Mouse (Mus musculus) ZHBTc4 (cell line): ENCODE data around the gene Ehd2.

Experiments used
- DNase-seq: peaks from one replicate; pipeline ENCODE4 v3.0.0-alpha.2; 2011; ENCODE audit warnings: low read depth, low spot score

Ehd2 gene

DNA sequence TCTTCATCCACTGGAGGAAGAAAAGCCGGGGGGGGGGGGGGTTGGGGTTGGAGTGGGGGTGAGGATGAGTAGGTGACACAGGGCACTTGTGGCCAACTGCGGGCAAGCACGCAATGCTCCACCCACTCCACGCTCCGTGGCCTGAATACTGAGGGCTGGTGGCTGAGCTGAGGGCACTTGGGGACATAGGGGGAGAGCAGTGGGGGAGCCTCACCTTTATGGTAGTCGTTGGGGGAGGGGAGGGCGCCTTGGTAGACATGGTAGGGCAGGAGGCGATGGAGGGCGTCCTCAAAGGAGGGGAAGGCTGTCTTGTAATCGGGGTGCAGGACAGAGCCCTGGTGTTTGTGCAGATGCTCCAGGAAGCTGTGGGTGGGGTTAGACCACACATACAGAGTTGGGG lies 8.1 kb upstream of the Ehd2 start:
- no peak for DNase-seq

DNA sequence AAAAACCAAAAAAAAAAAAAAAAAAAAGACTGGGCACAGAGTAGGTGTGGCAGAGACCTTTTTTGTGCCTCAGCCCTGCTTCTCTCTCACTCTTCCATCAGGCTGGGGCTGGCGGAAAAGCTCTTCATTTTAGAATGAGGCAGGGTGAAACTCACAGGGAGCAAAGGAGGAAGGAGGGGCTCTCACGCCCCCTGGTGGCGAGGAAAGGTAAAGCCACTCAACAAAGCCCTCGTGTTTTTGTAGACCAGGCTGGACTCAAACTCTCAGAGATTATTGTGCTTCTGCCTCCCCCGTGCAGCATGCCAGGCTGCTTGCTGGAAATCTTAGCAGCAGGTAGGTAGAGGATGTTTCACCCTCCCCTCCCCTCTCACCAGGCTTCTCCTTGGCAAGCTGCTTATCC lies 7.3 kb upstream of the Ehd2 start:
- DNase-seq: peak; percentile 82

DNA sequence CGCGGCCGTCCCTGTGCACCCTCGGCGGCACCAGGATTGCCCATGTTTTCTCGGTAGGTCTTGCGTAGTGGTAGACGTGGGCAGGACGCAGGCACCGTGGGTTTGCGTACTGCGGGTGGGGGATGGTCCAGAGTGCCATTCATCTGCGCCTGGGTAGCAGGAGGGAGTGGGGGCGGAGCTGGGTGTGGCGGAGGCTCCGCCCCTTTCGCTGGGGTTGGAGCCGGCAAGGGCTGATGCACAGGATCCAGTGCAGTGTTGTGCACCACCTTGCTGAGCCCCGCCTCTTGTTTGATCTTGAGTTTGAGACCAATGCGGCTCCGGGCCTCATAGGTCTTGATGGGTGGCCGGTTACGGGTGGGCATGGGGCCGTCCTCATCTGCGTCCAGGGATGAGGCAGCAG lies 4.9 kb upstream of the Ehd2 start:
- peak; percentile 92 for DNase-seq

DNA sequence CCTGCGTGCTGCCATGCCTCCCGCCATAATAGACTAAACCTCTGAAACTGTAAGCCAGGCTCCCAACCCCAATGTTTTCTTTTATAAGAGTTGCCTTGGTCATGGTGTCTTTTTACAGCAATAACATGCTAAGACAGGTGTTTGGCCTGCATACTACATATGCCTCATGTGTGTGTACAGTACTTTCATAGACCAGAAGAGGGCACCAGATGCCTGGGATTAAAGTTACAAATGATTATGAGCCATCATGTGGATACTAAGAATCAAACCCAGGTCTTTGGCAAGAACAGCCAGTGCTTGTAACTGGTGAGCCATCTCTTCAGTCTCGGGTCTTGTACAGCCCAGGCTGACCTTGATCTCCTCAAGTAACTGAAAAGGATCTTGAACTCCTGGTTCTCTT lies 2.3 kb upstream of the Ehd2 start:
- DNase-seq: peak; percentile 62

DNA sequence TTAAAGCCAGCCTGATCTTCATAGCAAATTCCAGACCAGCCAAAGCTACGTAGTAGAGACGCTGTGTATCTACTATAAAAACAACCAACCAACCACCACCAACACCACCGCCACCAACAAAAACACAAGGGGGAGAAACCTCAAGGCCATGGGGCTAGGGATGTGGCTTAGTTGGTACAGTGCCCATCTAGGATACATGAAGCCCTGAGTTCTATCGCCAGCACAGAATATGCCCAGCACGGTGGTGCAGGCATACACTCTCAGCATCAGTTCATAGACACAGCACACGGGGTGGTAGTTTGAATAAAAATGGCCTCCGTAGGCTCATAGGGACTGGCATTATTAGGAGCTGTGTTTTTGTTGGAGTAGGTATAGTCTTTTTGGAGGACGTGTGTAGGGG lies 955 bp upstream of the Ehd2 start:
- no peak for DNase-seq

DNA sequence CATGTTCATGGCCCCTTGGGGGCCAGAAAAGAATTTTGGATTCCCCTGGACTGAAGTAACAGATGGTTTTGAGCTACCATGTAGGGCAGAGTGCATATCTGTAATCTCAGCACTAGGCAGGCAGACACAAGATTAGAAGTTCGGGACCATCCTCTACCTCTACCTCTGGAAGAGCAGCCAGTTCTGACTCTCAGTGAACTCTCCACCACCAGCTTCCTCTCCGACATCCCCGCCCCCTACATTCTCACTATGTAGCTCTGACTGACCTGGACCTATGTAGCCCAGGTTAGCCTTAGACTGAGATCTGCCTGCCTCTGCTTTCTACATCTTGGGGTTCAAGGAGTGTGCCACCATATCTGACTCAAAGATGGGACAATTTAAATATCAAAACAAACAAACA lies 878 bp downstream of the Ehd2 start:
- no peak for DNase-seq

DNA sequence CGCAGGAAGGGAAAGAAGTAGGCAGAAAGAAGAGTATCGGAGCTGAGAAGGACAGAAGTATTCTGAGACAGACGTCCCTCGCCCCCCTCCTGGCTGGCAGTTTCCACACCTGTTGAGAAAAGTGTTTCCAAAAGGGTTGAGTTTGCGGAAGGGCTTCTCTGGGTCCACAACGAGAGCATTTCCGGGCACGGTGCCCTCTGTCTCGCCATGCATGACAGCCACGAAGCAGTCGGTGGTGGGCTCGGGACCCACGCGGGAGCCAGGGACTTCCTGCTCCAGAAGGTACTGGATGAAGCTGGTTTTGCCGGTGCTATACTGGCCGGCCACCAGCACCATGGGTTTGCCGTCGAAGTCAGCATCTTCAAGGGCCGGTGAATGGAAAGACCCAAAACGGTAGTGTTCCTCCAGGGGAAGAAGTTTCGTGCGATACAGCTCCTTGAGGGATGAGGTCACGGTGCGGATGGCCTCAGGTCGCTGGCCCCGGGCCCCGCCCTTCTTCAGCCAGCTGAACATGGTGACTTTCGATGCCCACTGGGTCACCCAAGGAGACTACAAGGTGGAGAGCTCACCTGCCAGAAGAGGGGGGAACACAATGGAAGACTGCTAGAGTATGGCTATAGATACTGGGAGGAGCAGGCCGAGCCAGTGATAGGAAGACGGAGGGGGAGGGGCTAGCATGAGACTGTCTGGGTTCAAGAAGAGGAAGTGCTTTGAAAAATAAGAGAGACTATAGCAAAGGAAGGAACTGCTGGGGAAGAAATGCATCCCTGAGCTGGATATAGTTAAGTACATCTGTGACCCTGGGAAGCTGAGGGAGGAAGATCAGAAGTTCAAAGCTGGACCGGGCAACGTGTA lies 3.3 kb downstream of the Ehd2 start:
- no peak for DNase-seq

DNA sequence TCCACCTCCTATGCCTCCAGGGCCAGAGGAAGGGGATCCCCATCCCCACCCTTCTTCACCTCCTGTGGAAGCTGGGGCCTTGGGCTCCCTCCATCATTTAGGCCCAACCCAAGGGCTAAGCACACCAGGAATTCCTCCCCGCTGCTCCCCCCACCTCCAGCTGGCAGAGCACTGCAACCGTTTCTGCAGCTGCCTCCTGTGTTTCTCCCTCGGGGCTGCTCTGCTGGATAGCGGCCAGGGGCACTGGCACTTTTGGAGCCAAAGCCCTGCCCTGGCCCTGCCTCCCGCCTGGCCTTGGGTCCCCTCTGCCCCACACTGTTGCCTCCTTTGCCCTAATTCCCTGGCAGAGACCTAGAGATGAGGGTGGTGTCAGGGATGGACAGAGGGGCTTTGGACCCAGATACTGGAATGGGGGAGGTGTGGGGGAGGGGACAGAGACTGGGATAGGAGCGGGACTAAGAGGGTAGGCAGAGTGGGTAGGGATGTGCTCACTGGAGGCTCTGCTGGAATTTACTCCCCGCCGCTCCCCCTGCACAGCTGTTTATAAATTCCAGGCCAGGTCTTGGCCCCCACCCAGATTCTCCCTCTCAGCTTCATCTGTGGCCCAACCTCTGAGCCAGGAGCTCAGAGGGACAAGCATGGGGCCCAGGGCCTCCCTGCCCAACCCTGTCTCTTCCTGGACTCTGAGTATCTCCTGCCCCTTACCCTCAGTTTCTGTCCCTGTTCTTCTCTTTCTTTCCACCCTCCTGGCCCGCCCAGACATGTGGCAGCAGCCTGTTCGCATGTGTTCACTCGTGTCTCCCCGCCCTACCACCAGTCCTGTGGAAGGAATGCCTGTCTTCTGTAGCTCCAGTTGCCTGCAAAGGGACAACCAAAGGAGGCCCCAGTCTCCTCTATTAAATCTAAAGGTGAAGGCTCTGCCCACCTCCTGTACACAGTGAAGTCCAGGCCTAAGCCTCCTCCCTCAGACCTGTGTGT lies 4.8 kb downstream of the Ehd2 start:
- DNase-seq: peak; percentile 63

DNA sequence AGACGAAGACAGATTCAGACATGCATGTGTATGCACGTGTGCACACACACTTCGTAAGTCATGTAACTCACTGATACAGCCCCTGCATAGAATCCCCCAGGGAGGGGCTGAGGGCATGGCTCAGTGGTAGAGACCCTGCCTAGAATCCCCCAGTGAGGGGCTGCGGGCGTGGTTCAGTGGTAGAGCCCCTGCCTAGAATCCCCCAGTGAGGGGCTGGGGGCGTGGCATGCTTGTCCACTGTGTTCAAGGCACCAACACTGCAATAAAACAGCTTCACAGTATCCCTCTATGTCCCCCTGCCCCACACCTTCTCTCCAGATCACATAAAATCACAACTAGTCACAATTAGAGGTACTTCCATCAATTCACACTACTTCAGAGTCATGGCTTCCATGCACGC lies 5.6 kb downstream of the Ehd2 start:
- DNase-seq: no peak

DNA sequence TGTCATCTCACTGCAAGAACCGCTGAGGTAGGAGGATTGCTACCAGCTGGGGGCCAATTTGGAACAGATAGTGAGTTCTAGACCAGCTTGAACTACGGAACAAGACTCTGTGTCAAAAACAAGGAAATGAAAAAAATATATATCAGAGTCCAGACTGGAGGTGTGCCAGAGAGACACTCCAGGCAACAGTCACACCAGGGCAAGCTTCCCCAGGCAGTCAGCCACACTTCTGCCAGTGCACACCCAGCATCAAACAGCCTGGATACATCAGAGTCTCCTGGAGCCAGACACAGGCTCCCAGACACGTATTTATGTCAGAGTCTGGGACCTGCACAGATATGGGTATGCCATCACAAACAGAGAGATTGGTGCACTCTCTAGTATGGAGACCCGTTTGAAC lies 6.1 kb downstream of the Ehd2 start:
- no peak for DNase-seq

DNA sequence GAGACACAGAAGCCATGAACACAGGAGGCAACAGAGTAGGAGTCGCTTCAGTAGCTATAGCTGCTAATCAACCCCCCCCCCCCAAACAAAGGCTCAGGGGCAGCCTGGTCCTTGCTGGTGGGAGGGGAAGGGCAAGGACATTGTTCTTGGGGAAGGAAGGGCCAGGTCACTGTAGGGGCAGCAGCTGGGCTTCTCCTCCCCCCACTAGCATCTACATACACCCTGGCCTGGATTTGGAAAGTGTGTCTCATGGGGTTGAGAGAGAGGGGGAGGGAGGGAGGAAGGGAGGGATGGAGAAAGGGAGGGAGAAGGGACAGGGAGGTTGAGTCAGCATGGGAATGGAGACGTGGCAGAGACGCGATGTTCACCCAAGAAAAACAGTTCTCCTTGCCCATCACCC lies 6.7 kb downstream of the Ehd2 start:
- no peak for DNase-seq

DNA sequence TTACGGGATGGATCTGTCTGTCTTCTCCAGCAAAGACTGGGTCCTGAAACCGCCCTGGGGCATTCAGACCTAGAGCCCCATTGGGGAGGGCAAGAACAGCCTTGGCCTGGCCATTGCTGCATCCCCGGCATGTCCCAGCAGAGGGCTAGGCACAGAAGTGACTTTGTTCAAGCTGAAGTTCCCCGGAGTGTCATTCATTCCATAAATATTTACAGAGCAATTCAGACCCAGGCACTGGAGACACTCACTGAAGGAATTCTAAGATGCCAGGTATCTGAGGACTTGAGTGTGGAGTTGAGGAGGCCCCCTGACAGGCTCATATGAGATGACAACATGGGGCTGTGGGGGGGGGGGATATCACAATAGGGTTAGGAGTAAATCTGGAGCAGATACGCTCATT lies 11.2 kb downstream of the Ehd2 start:
- DNase-seq: peak; percentile 48

DNA sequence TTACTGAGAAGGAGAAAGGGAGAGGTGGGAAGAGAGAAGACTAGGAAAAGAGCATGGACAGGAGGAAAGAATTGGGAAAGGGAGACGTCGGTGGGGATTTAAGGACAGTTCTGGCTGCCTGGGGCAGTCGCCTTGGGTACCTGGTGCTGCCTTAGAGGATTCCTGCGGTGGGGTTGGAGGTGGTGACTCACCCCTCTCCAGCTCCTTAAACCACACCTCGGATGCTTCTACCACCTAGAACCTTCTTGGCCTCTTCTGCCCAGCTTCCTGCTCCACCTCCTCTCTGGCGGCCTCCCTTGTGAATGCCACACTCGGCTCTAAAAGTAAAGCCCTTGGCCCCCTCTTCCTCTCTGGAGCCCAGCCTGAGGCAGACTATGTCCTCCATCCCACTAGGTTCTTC lies 11.9 kb downstream of the Ehd2 start:
- no peak for DNase-seq

DNA sequence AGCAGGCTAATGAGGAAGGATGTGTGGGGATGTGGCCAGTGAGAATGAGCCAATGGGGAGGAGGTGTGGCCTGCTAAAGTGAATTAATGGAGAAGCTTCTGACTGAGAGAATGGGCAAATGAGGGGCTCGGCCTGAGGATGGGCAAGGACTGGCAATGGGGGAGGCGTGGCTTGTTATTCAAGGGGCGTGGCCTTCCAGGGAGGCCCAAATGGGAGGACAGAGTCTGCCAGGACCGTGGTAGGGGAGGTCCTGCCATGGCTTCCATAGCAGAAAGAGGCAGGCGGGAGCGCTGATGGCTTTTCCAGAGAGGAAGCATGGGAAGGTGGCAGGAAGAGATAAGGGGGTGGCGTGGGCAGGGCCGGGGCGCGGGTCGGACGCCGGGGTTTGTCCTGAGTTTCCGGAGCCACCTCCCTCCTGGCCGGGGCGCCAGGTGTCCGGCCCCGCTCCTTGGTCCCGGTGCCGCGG lies 12.4 kb downstream of the Ehd2 start:
- peak; percentile 81 for DNase-seq

DNA sequence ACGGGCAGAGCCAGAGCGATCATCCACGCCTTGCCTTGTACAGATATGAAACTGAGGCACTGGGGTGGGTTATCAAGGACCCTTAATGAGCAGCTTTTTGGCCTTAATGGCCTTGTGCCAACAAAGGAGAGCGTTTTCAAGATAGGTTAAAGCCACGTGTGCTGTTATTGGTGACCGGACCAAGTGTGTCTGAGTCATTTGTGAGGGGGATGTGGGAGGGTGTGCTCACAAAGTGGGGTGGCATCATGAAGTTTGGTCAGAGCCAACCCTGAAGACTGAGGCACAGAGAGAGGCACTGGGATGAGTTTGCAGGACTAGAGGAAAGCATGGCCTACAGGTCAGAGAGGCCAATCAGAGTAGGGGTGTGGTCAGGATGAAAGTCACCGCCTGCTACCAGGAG lies 12.9 kb downstream of the Ehd2 start:
- DNase-seq: no peak

DNA sequence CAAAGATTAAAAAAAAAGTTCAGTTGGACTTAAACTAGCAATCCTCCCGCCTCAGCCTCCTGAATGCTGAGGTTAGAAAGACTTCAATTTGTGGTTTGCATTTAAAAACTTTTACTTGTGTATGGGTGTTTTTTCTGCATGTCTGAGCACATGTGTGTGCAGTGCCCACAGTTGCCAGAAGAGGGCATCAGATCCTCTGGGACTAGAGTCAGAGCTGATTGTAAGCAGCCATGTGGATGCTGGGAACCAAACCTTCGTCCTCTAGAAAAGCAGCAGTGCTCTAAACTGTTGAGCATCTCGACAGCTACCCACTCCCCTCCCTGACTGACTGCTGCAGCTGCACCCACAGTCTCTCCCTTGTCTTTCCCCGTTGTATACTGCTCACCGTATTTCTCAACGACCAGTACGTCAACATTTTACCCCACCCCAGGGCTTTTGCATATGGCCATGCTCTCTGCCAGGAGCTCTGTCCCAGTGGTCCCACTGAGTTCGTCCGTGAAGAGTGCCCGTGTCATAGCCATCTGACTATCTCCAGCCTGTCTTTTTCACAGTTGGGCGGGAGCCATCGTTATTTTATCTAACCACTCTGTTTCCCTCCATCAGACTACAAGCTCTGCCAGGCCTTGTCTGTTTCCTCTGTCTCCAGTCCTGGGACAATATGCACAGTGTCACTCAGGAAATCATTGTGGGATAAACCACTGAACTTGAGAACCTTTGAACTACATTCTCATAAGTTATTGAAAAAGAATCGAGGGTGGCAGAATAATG lies 13.9 kb downstream of the Ehd2 start:
- DNase-seq: peak; percentile 85

DNA sequence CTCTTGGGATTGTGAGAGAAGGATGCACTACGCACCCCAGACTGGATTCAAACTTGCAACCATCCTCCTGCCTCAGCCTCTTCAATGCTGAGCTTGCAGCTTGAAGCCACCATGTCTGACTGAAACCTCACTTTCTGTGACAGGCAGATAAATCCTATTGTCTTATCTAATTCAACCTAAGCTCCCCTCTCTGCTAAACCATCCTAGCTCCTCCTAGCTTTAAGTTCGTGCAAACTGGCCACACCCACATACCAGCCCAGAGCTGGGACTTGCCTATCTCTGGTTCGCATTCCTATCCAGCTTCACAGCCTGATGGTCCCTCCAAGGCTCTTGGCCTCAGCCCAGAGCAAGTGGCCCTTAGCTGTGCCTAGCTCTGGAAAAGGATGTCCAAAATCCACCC lies 15.0 kb downstream of the Ehd2 start:
- DNase-seq: peak; percentile 58

DNA sequence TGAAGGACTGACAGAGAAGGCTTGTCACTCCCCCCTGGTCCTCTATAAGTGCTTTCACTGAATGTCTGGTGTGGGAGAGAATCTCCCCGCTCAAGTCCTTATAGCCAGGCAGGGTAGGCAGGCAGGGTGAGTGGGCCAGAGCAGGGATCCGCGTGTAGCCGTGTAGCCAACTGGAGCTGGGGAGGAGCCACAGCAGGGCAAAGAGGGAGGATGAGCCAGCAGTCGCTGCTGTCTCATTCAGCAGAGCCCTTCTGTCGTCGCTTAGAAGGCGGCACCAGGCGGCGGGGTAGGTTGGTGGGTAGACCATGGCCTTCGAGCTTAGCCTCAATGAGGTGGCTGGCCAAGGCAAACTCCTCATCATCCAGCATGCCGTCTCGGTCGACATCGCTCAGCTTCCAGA lies 17.4 kb downstream of the Ehd2 start:
- DNase-seq: no peak

DNA sequence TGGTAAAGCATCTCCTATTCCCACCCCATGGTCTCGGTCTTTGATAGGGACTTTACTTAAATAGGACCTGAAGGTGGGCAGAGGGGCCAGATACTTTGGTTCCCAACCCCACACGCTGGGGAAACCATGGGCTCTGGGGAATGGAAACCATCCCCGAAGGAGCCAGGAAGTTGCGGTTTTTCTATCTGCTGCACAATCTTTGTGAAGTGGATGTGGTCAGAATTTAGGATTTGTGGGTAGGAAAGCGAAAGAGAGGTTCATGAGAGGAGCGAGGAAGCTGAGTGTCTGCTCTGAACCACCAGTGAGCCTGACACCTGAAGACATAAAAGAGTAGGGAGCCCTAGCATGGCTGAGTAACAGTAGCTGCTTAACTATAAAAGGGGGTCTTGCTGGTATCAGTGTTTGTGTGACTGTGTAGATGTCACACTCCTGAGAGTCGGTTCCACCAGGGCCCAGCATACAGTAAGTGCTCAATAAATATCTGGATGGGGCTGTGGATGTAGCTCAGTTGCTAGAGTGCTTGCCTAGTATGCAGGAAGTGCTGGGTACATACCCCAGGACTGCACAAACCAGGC lies 18.1 kb downstream of the Ehd2 start:
- DNase-seq: no peak

DNA sequence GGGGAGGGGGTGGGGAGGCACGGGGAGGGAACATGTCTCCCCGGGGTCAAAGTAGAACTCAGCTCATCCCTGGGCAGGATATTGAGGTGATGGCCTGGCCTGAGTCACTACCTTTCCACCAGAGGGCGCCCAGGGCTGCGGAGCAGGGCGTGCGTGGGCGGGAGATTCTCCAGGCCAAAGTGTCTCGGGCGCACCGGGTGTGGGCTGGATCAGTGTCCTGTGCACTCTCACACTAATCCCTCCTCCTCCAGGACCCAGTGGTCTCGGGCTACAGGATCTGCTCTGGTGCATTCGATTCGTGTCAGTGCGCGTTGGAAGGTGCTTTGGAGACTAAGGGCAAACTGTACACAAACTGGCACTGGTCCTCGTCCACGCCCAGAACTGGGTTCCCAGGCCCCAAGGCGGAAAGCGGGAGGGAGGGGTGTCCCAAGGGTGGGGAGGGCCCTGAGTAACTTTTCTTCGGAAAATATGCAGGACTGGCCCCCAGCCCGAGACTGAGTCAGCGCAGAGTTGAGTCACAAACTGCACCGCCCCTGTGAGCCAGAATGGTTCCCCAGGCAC lies 18.9 kb downstream of the Ehd2 start:
- DNase-seq: peak; percentile 96

DNA sequence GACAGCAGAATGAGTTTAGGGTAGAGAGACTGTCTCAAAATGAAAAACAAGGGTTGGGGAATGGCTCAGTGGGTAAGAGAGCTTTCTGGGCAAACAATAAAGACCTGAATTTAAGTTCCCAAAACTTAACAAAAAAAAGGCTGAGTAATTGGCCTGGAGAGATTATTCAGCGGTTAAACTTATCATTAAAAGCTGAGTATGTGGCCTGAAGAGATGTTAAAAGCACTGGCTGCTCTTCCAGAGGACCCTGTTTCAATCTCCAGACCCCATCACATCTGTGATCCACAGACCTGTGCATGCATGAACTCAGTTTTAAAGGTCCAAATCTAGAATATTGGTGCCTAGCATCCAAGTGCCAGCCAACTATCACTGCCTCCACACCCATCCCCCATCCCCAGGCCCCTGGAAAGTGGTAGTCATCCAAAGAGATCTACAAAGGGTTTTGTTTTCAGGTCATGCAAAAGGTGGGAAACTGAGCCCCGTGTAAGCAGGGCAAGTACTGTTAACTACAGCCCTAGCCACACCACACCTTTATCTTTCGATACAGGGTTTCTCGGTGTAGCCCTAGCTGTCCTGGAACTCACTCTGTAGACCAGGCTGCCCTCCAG lies 19.6 kb downstream of the Ehd2 start:
- no peak for DNase-seq
